Mouse (Mus musculus): Measurements from ENCODE around the gene Hormad2. TPM values are rescaled to one million over a fixed set of nuclear protein-coding genes. Genes with fewer than 3 reads are reported as not detected.
A peak's percentile ranks its signal among the peaks of the same experiment; 100 is the strongest.

The Hormad2 gene
- total RNA-seq, 2 experiments from 2014 or later = not detected

DNA sequence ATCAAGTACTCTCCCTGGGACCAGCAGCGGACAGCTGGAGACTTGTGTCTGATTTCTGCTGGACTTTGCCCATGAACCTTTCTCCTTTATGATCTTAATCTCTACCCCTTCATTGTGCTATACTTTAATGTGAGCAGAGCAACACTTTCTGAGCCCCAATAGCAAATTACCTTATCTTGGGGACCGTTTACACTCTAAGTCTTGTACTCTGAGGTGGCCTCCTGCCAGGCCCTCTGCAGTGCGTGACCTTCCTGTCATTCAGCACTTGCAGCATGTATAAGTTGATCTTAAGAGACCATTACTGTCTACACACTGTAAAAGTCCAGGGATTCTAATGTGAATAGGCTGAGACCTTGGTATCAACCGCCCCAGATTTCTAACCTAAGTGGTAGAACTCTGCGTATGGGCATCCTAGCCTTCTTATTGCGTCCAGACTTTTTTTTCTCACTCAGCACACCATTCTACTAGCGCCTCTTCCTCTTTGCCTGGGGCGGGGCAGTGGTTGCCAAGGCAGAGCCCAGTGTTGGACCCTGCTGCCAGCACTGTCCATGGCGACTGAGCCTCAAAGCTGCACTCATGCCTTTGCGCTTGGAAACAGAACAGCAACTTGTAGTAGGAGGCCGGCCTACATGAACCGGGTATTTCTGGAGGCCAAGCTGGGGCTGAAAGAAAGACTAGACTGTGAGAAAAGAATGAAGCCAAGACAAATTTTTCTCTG is 11.7 kb upstream of the Hormad2 start:
- intact Hi-C loops (cut with DNase I) = no loop called here
- DNase-seq (ENCODE audit: low spot score in 2 of 2) = no peak

DNA sequence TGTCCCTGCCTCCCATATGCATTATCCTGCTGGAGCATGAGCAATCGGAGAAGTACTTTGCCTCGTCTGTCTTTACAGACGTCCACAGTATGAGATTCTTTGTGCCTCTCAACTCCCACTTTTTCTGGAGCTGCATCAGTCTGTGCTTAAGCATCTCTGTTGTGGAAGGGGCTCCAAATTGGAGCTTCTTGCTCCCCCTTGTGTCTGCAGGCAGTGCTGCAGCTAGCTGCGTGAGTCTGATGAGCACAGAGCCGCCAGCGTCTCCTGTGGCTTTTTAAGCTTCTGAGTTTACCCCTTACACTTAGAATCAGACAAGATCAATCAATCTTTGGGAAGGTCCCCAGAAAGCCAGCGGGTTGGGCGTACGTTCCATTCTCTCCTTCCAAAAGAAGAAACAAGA is 10.2 kb upstream of the Hormad2 start:
- peak; percentile 46 to 70 for DNase-seq (ENCODE audit: low spot score in 2 of 2)
- intact Hi-C loops (cut with DNase I) = no loop called here

DNA sequence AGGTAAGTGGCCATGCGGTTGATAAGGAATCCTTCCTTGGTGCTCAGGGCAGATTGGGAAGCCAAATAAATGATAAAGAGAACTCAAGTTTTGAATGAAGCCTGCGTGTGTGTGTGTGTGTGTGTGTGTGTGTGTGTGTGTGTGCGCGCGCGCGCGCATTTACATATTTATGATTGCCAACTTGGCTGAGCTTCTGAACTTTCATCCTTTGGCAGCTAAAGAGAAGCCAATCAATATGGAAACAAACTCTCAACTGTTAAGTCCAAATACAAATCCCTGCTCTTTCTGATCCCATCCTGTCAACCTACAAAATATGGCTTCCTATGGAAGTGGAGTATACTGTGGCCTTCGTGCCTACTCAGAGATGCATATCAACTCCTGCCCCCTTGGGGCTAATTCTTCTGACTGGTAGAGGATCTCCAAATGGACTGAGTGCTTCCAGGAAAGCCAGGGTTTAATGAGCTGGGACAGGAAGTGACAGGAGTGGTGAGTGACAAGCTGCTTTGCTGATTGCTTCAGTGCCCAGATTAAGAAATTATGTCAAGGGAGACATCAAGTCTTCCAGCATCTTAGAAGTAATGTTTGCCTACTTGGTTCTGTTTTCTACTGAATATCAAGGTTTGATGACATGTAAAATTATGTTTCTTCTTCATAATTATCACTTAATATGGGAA is 5.4 kb upstream of the Hormad2 start:
- intact Hi-C loops (cut with DNase I) = no loop called here
- DNase-seq (ENCODE audit: low spot score in 2 of 2) = no peak

DNA sequence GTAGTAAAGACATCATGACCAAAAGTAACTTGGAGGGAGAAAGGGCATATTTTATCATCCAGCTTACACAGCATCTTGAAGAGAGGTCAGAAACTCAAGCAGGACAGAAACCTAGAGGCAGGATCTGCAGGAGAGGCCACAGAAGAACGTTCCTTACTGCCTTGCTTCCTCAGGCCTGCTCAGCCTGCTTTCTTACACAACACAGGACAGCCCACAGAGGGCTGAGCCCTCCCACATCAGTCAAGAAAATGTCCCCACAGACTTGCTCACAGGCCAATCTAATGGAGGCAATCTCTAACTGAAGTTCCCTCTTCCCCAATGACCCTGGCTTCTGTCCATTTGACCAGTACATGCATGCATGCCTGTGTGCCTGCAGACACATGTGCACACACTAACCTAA is 1.4 kb upstream of the Hormad2 start:
- no peak for DNase-seq (ENCODE audit: low spot score in 2 of 2)
- intact Hi-C loops (cut with DNase I) = no loop called here

DNA sequence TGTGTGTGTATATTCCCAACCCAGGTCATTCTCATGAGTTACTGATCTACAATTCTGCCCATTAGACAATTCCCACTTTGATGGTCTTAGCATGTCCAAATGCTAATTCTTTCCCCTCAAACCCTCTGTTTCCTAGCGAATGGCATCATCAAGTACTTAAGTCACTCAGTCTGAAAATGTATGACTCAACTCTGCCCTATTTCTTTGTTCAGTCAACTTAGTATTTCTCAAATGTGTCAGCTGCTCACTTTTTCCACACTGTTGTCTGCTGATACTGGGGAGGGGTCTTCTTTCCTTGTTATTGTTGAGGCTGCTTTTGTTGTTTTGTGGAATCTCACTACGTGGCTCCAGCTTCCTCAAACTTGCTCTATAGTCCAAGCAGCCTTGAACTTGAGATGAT is 2.7 kb downstream of the Hormad2 start:
- DNase-seq (ENCODE audit: low spot score in 2 of 2) = no peak
- intact Hi-C loops (cut with DNase I) = loop anchor here (5.0 kb wide), 1 partner anchor 384 kb away; no protein-coding TSS in a partner anchor

DNA sequence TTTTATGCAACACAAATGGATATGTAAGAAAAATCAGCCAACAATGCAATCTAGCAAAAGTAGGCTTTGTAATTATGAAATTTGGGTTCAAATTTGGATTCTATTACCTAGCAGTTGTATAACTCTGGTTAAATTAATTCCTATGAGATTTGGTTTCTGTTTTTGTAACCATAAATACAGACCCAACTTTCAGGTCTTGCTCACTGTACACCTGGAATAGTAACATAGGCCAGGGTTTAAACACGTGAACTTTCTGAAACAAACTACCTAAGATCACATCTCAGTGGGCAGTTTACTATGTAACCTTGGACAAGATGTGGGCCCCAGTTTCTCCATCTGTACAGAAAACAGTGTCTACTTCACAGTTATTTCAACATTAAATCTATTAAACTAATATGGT is 3.6 kb downstream of the Hormad2 start:
- intact Hi-C loops (cut with DNase I) = loop anchor here (5.0 kb wide), 1 partner anchor 385 kb away; no protein-coding TSS in a partner anchor
- DNase-seq (ENCODE audit: low spot score in 2 of 2) = no peak

DNA sequence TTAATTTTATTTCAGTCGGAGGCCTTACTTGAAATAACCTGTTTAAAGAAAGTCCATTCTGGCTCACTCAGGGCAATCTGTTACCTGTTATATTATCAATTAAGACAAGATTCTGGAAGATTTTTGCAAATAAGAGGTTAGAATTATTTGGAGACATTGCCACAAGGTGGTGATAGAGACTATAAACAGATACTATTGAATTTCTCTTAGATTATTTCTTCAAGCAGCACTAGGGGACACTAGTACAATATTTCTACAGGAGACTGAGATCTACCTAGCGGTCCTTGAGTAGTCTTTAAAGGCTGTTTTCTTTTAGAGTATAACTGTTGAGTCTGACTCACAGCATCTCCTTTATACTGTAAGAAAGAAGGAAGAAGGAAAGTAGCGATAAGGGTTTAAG is 4.3 kb downstream of the Hormad2 start:
- intact Hi-C loops (cut with DNase I) = loop anchor here (1.0 to 5.0 kb wide), 2 partner anchors 386 to 430 kb away; no protein-coding TSS in a partner anchor
- DNase-seq (ENCODE audit: low spot score in 2 of 2) = peak in 1 of 2 experiments; percentile 40

DNA sequence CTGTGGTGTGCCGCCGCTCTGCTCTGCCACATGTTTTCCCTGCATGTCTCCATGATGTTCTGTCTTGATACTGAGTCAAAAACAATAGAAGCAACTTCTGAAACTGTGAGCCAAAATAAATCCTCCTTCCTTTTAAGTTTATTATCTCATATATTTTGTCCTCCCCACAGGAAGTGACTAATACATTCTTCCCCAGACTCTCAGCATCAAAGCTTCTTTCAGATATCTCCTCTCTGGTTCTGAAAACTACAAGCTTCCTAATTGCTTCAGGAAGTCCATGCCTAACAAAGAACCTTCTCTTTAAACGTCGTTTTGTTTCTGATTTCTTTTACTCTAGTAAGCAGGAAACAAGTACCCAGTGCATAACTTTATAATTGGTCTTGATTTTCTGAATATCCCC is 6.4 kb downstream of the Hormad2 start:
- no peak for DNase-seq (ENCODE audit: low spot score in 2 of 2)
- intact Hi-C loops (cut with DNase I) = no loop called here

DNA sequence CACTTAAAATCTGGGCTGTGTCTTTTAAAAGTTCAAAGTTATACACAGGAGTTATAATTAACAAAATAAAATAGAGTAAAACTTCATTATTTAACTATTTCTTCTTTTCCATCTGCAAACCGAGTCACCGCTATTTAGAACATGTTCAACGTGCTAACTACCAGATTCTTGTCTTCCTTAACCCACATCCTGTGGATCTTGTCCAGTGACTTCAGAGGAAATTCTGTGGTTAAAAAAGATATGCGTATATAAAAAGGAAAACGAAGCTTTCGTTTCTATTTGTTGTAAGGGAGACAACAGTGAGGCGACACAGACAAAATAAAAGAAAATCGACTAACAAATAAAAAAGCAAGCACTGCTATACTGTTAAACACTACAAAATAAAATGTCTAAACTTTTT is 17.1 kb downstream of the Hormad2 start:
- no peak for DNase-seq (ENCODE audit: low spot score in 2 of 2)
- intact Hi-C loops (cut with DNase I) = loop anchor here (5.0 kb wide), 1 partner anchor 292 kb away; no protein-coding TSS in a partner anchor

DNA sequence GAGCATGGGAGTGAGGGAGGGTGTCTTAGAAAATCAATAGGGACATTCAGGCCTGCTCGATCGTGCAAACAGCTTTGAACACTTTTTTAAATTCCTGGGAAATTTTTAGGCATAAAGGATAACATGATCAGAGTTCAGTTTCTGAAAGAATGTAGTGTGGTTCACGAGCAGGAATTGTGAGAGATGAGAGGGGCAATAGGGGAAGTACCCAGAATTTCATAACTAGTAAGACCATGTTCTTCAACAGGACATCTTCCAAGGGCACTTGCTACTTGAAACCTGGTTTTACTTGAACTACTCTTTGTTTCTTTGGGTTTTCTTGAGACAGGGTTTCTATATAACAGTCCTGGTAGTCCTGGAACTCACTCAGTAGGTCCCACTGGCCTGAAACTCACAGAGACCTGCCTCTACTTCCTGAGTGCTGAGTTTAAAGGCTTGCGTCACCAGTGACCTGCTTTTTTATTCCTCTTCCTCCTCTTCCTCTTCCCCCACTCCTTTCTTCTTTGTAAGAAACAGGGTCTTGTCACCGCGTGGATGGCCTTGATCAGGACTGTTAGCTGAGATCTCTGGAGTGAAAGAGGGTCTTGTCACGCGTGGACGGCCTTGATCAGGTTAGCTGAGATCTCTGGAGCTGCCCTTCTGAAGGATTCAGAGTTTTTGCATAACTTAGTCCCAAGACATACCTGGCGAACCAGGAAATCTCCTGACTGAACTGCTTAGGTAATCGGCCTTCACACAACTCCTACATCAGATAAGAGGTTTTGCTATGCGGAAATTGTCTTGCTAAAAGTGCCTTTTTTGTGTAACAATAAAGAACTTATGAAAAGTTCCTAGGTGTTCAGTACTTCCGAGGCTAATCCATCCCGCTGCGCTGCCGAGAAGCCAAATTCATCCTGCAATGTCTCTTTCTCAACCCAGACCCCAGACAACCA is 18.1 kb downstream of the Hormad2 start:
- DNase-seq (ENCODE audit: low spot score in 2 of 2) = no peak

DNA sequence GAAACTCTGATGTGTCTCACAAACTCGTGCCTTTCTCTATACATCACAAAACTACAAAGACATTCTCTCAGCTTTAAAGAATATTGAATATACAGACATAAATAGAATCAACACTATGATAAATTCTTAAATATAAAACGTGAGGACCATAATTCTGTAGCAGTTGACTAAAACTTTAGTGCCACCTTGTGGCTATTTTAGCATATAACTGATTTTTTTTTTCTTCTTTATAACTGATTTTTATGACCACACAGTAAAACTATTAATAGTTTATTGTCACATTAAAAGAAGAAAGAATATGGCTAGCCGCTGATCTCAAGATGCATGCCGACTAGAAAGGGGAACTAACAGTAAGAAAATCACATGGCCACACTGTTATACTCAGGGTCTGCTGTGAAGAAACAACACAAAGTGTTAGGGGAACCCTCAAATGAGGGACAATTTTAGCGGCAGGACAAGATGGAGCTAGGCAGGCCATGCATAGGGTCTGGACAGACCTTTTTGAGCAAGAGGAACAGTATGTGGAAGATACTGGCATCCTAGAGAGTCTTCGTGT is 18.9 kb downstream of the Hormad2 start:
- intact Hi-C loops (cut with DNase I) = loop anchor here (1.0 to 5.0 kb wide), 2 partner anchors 164 to 290 kb away; no protein-coding TSS in a partner anchor
- DNase-seq (ENCODE audit: low spot score in 2 of 2) = no peak

More for the DNA sequence above, 18.1 kb downstream of the Hormad2 start:
- intact Hi-C loops (cut with DNase I) = loop anchor here (1.0 to 5.0 kb wide), 2 partner anchors 164 to 290 kb away; no protein-coding TSS in a partner anchor

DNA sequence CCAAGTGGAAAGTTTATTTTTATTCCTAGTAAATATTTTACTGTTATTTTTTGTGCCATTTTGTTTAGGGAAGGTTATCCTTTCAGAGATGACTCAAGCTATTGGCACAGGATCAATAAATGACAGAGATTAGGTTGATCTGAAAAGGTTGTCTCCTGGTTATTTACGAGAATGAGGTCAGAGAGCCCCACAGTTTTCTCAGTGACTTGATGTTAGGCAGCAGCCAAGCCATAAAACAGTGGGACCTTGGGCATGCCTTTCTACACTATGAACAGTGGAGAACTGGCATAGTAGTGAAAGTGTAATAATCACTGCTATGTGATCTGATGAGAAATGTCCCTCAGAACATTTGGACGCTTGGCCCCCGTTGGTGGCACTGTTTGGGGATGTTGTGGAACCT is 22.9 kb downstream of the Hormad2 start:
- DNase-seq (ENCODE audit: low spot score in 2 of 2) = no peak
- intact Hi-C loops (cut with DNase I) = loop anchor here (5.0 kb wide), 1 partner anchor 66 kb away; no protein-coding TSS in a partner anchor

DNA sequence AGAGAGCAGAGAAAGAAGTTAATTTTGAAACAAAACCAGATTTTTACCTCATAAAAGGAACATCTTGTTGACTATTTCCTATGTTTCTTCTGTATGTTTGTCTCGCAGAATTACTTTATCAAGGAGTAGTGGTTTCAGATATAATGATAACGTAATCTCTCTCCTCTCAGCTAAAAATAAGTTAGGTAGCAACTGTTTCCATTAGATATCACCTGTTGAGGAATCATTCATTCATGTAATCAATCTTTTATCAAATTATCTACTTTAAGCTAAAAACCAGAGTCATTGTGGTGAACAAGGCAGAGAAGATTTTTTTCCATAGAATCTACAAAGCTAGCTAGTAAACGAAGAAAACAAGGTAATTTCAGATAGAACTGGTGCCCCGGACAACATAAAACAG is 28.6 kb downstream of the Hormad2 start:
- DNase-seq (ENCODE audit: low spot score in 2 of 2) = no peak
- intact Hi-C loops (cut with DNase I) = no loop called here

DNA sequence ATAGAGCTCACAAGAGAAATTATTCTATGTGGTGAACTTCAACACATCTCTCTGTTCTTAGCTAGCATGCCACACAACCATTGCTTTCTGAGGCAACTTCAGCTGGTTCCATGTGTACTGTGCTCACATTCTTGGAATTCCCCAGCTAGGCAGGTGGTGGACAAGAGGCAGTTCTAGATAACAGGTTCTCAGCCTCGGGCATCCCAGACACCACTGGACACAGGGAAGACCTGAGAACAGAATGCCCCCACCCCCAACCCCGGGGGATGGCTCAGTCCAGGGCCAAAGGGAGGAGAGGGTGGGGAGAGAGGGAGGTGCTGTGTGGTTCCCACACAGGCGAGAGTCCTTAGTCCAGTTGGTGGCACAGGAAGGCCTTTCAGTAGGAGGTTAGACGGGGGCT is 36.6 kb downstream of the Hormad2 start:
- no peak for DNase-seq (ENCODE audit: low spot score in 2 of 2)
- intact Hi-C loops (cut with DNase I) = no loop called here

DNA sequence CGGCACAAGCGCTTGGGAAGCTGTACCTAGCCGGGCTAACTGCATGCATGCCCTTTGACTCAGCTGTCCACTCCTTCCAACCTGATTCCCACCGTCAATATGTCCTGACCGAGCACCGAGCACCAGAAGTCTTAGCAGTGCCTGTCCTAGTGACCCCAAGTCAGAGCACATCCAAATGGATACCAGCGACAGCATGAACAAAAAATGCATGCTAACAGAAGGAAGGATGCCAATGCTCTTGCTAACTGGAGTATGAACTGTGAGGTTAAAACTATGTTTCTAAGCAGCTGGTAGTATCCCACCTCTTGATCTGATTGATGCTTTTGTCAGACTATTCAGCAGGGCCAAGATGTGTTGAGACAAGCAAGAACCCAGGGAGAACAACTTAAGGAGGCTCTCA is 37.5 kb downstream of the Hormad2 start:
- no peak for DNase-seq (ENCODE audit: low spot score in 2 of 2)
- intact Hi-C loops (cut with DNase I) = no loop called here

DNA sequence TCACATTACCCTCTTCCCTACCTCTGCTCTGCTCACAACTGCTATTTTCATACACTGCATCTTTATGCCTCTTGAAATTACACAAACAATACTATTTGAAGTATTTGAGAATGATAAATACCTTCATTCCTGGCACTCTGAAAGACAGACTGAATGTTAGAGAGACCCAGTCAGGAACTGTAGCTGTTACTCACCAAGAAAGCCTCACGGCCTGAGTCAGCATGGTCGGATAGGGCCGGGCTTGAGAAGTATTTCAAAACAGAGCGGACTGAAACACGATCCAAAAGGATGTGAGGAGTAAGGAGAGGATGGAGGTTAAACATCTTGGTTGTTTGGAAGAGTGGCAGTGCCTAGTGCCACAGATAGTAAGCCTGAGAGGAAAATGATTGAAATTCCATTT is 39.7 kb downstream of the Hormad2 start:
- no peak for DNase-seq (ENCODE audit: low spot score in 2 of 2)
- intact Hi-C loops (cut with DNase I) = no loop called here

DNA sequence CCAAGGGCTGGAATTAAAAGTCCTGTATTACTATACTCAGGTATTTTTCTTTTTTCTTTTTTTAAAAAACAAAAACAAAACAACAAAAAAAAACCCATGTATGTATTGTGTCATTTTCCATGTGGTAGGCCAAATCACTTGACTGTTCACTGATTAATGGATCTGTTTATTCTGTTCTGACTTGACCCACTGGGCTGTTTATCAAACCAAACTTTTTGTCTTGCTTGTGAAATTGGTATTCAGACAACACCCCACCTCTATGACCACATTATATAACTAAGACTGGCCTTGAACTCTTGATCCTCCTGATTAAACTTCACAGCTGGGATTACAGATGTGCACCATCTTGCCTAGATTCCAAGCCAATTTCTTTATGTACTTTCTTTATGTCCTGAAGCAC is 46.7 kb downstream of the Hormad2 start:
- intact Hi-C loops (cut with DNase I) = no loop called here
- no peak for DNase-seq (ENCODE audit: low spot score in 2 of 2)

DNA sequence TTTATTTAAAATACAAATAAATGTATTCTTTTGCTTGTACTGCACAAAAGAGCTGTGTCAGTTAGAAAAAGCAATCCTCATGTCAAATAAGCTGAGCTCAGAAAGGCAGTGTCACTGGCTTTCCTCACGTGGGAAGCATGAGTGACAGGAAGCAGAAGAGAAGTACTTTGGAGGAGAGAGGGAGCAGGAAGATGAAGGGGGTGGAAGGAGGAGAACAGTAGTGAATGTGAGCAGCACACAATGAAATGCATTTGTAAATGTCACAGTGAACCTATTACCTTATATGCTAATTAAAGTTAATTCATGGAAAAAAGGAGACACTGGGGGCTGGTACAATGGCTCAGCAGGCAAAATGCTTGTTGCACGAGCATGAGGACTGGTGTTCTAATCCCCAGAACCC is 52.9 kb downstream of the Hormad2 start:
- DNase-seq (ENCODE audit: low spot score in 2 of 2) = no peak
- intact Hi-C loops (cut with DNase I) = no loop called here

DNA sequence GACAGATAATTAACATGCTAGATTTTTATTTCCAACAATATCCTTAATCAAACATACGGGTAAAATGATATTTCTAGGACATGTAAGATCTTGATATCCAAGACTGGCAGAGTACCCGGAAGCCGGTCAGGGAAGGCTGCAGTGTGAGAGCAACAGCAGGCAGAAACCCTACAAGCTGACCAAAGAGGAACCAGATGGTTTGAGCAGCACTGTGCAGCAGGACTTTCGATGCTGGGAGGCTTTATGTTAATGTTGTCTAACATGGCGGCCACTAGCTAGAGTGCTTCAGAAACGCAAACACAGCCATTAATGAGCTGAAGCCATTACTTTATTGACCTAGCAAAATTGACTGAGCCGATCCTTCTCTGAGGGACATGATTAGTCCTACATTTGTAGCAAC is 58.6 kb downstream of the Hormad2 start:
- no peak for DNase-seq (ENCODE audit: low spot score in 2 of 2)
- intact Hi-C loops (cut with DNase I) = no loop called here

DNA sequence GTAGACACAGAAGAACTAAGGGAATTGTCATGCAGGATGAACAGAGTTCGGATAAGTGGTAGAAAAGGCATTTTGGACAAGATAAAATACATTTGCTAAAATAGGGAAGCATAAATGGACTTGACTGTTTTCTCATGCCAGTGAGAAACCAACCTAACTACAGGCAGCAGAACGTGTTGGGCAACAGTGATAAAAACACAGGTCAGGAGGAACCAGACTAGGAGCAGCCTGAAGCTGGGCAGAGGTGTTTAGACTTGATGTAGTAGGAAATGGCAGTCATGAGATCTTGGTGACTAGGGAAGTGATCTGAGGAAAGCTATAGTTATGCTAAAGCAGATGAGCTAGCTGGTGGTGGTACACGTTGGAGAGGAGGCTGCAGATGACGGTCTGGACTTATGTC is 61.0 kb downstream of the Hormad2 start:
- no peak for DNase-seq (ENCODE audit: low spot score in 2 of 2)
- intact Hi-C loops (cut with DNase I) = no loop called here

Measured in left cerebral cortex, postnatal 25 days (tissue).